Mouse (Mus musculus) liver, embryonic 14.5 days (tissue): ENCODE data around the gene Wdfy4. TPM values are rescaled to one million over a fixed set of nuclear protein-coding genes. Genes with fewer than 3 reads are reported as not detected.

Experiments used
- ATAC-seq: fragments of 200-750 bp; cut with Nextera tagmentation; 2 replicates; pipeline ENCODE4 v1.8.0; 2017; ENCODE audit warnings: moderate number of reproducible peaks, mild to moderate bottlenecking, moderate library complexity; ENCODE audit not compliant: insufficient read depth
- DNase-seq, 3 experiments: peaks; one replicate each; pipeline ENCODE4 v3.0.0-alpha.2; 2012 to 2013; ENCODE audit warnings: low read depth in 3 of 3, low spot score in 3 of 3
- H3K27ac ChIP-seq: fragments of 300-500 bp; sonication (generic); 2 replicates; pipeline ENCODE4 v1.5.1; 2014; ENCODE audit warnings: moderate library complexity, mild to moderate bottlenecking, control low read depth, inconsistent platforms
- H3K27me3 ChIP-seq: fragments of 300-500 bp; sonication (generic); 2 replicates; pipeline ENCODE4 v1.6.1; 2014; ENCODE audit warnings: mild to moderate bottlenecking, low read length, moderate library complexity; ENCODE audit not compliant: control insufficient read depth, insufficient read depth
- H3K36me3 ChIP-seq: fragments of 300-500 bp; sonication (generic); replicated peaks from 2 replicates; pipeline ENCODE4 v1.6.1; 2014; ENCODE audit warnings: low read depth; ENCODE audit not compliant: control insufficient read depth, insufficient read depth
- H3K4me1 ChIP-seq, 2 experiments: fragments of 200-500 bp in 1 of 2; fragments of 300-500 bp in 1 of 2; sonication (generic) in 1 of 2; replicated peaks; 2 replicates each; pipeline ENCODE4 v1.6.1; 2012 to 2014; ENCODE audit warnings: antibody characterized with exemption in 1 of 2, inconsistent platforms in 1 of 2, low read length in 1 of 2; ENCODE audit not compliant: control insufficient read depth in 2 of 2, insufficient read depth in 2 of 2
- H3K4me2 ChIP-seq: fragments of 300-500 bp; sonication (generic); 2 replicates; pipeline ENCODE4 v1.6.1; 2014; ENCODE audit warnings: low read depth, mild to moderate bottlenecking, control low read depth, moderate library complexity
- H3K4me3 ChIP-seq, 2 experiments: fragments of 200-500 bp in 1 of 2; fragments of 300-500 bp in 1 of 2; sonication (generic) in 1 of 2; 2 replicates each; pipeline ENCODE4 v1.5.1; 2012 to 2014; ENCODE audit warnings: low read depth in 2 of 2, low read length in 2 of 2, mild to moderate bottlenecking in 2 of 2, control low read depth in 1 of 2, inconsistent platforms in 1 of 2, moderate library complexity in 1 of 2; ENCODE audit not compliant: insufficient read depth in 1 of 2
- H3K9ac ChIP-seq: fragments of 300-500 bp; sonication (generic); replicated peaks from 2 replicates; pipeline ENCODE4 v1.6.1; 2014; ENCODE audit warnings: mild to moderate bottlenecking, control low read depth, moderate library complexity
- H3K9me3 ChIP-seq: fragments of 300-500 bp; sonication (generic); 2 replicates; pipeline ENCODE4 v1.6.1; 2016; ENCODE audit warnings: low read length, mixed read lengths; ENCODE audit not compliant: control insufficient read depth
- CTCF ChIP-seq: IDR thresholded peaks from 2 replicates; pipeline ENCODE4 v1.5.1; 2016; ENCODE audit warnings: antibody characterized with exemption, low read depth, control low read depth
- EP300 ChIP-seq: IDR thresholded peaks from 2 replicates; pipeline ENCODE4 v1.6.1; 2016; ENCODE audit warnings: antibody characterized with exemption, low read depth
- WGBS: fragments of 180-500 bp; shearing (Covaris S2); extraction: QIAGEN DNeasy Blood & Tissue Kit; methylation state at CpG from one replicate; pipeline ENCODE4 v1.1.7; 2014; ENCODE audit not compliant: insufficient replicate concordance; 5-methylcytosine and 5-hydroxymethylcytosine counted together
- polyA plus RNA-seq, 2 experiments: library from polyadenylated mRNA; depleted of rRNA in 1 of 2; stranded (reverse) in 1 of 2; unstranded in 1 of 2; fragments of >200 nt; fragmentation: Nextera tagmentation in 1 of 2; extraction: Ambion mirVana in 1 of 2; gene quantifications; 2 replicates each; pipeline versions ENCODE4 v1.2.1 to v1.2.3; 2012 to 2014

Gene Wdfy4
- polyA plus RNA-seq, 2 experiments: 1.2 TPM

- Histone ChIP-seq H3K4me3 (no peak overlapping the region), H3K27ac (no peak overlapping the region), H3K4me1 (no peaks in the 10 kb centered on the region), H3K4me2 (no peak overlapping the region), H3K27me3 (no peaks in the 10 kb centered on the region), H3K36me3 (no peaks in the 10 kb centered on the region), H3K9ac (no peak overlapping the region), H3K9me3 (no peaks in the 10 kb centered on the region)
- WGBS: 15% methylated on average over 2 of the region's 2 CpGs
- ATAC-seq: no peak
- TF ChIP-seq EP300 (no peak), CTCF (peak; percentile 65)
- no peak for DNase-seq
Observed at GRCm38 (mm10) chr14:33146287-33146686, 39.0 kb downstream of the Wdfy4 start.

GRCm38 (mm10) chr14:33136843-33137242, 48.5 kb downstream of the Wdfy4 start:
- 80% methylated on average over 9 of the region's 9 CpGs for WGBS
- DNase-seq (no peak), ATAC-seq (no peak)
- H3K36me3 ChIP-seq: no peaks in the 10 kb centered on the region
- no peak overlapping the region for H3K27ac ChIP-seq
- H3K27me3 ChIP-seq: no peaks in the 10 kb centered on the region
- no peak overlapping the region for H3K4me3 ChIP-seq
- no peak overlapping the region for H3K4me2 ChIP-seq
- H3K9me3 ChIP-seq: no peaks in the 10 kb centered on the region
- TF ChIP-seq CTCF: no peak
- TF ChIP-seq EP300: no peak
- no peaks in the 10 kb centered on the region for H3K4me1 ChIP-seq
- no peak overlapping the region for H3K9ac ChIP-seq

DNA sequence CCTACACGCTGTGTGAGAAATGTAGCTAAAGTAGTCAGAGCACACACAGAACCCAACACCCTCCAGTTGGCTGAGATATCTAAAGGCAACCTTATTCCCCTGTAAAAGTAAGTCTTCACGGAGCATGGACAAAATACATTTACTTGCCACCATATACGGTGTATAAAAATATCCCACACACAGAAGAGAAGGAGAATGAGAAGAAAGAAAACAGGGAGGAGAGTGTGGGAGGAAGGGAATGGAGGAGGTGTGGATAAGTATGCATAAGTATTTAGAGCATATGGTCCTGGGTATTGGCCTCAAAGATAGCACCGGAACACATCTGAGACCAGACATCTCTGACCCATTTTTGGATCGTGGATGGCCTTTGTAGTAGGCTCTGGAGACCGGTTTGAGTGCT, 50.1 kb downstream of the Wdfy4 start:
- WGBS: 67% methylated on average over 6 of the region's 6 CpGs
- no peak for ATAC-seq
- H3K9ac ChIP-seq: no peak overlapping the region
- no peaks in the 10 kb centered on the region for H3K27me3 ChIP-seq
- H3K4me2 ChIP-seq: no peak overlapping the region
- H3K9me3 ChIP-seq: no peaks in the 10 kb centered on the region
- H3K27ac ChIP-seq: no peak overlapping the region
- TF ChIP-seq CTCF (no peak), EP300 (no peak)
- H3K36me3 ChIP-seq: no peaks in the 10 kb centered on the region
- DNase-seq: no peak
- H3K4me3 ChIP-seq: no peak overlapping the region
- no peaks in the 10 kb centered on the region for H3K4me1 ChIP-seq

DNA sequence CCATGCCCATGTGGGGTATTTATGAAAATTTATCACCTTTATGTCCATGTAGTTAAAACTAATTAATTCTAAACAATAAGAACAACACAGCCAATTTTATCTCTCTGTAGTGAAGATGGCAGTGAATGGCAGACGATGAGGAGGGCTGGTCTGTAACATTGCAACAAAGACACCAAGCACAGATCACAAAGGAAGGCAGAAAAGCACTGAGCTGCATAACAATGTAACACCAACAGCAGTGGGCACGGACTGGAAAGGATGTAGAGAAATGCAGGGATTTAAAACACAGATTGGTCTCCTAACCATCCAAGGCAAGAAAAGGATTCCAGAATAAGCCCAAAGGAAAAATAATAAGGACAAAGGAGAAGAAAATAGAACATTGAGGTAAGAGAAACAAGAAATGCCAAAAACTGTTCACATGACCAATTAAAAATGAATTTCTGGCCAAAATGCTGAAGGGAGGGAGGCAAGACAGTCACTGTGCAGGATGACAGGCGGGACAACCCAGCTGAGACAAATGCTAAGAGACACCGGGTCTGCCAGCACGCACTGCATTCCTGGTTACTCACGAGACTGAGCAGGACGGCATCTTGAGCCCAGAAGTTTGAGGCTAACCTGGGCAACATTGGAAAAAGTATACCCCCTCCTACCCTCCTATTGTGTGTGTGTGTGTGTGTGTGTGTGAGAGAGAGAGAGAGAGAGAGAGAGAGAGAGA, 54.1 kb downstream of the Wdfy4 start:
- no peaks in the 10 kb centered on the region for H3K27me3 ChIP-seq
- no peaks in the 10 kb centered on the region for H3K9me3 ChIP-seq
- no peak for DNase-seq
- no peak overlapping the region for H3K4me2 ChIP-seq
- ATAC-seq: no peak
- H3K4me3 ChIP-seq: no peak overlapping the region
- 73% methylated on average over 7 of the region's 7 CpGs for WGBS
- H3K9ac ChIP-seq: no peak overlapping the region
- no peaks in the 10 kb centered on the region for H3K4me1 ChIP-seq
- no peak for TF ChIP-seq CTCF
- H3K27ac ChIP-seq: no peak overlapping the region
- no peaks in the 10 kb centered on the region for H3K36me3 ChIP-seq

DNA sequence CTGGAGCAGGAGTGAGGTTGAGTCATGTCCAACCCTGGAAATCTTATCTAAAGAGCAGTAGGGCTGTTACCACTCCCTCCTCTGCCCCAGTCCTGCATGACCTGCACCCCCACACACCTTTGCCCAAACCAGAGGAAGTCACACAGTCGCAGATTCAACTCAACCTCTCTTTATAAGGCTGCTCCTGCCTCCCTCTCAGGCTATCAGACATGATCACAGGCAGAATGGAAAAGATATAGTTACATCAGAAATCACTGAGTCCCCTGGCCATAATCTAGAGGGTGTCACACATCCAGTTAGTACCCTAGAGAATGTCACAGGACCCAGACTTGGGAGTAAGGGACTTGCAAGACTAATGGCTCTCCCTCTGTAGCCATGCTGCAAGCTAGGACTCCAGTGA, 68.7 kb downstream of the Wdfy4 start:
- Histone ChIP-seq H3K4me1 (no peaks in the 10 kb centered on the region), H3K4me3 (no peak overlapping the region), H3K27me3 (no peaks in the 10 kb centered on the region), H3K4me2 (no peak overlapping the region), H3K27ac (no peak overlapping the region), H3K9ac (no peak overlapping the region), H3K36me3 (no peaks in the 10 kb centered on the region), H3K9me3 (no peaks in the 10 kb centered on the region)
- WGBS: 39% methylated on average over 1 of the region's 1 CpGs
- DNase-seq: no peak
- TF ChIP-seq EP300 (no peak), CTCF (no peak)
- no peak for ATAC-seq
